Mouse (Mus musculus): ENCODE data around the gene Knop1.

Gene Knop1

GRCm38 (mm10) chr7:118855877-118856304 lies at the start of gene Knop1:
Gene Knop1, minus strand, starts transcription at chr7:118856254.
- DNase-seq (ENCODE audit: low spot score): no peak

GRCm38 (mm10) chr7:118904530-118904929 lies 48.5 kb upstream of the Knop1 start:
- no peak for DNase-seq (ENCODE audit: low spot score)

GRCm38 (mm10) chr7:118903879-118904278 lies 47.8 kb upstream of the Knop1 start:
- DNase-seq (ENCODE audit: low spot score): no peak

GRCm38 (mm10) chr7:118902944-118903343 lies 46.9 kb upstream of the Knop1 start:
- no peak for DNase-seq (ENCODE audit: low spot score)

DNA sequence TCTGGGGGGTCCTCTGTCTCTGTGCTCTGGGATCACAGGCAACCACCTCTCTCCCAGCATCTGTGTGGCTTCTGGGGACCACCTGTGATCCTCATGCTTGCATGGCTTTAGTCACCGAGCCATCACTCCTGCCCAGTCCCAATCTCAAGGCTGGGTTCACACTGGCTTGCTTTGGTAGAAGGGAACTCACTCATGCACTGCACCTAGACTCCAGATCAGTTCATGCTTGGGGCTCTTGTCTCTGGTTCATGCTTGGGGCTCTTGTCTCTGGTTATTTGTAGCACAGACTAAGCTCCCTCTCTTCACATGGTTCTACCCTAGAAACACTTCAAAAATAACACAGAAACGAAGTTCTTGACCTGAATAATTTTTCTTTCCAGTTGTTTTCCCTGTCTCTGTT lies 44.0 kb upstream of the Knop1 start:
- no peak for DNase-seq (ENCODE audit: low spot score)

DNA sequence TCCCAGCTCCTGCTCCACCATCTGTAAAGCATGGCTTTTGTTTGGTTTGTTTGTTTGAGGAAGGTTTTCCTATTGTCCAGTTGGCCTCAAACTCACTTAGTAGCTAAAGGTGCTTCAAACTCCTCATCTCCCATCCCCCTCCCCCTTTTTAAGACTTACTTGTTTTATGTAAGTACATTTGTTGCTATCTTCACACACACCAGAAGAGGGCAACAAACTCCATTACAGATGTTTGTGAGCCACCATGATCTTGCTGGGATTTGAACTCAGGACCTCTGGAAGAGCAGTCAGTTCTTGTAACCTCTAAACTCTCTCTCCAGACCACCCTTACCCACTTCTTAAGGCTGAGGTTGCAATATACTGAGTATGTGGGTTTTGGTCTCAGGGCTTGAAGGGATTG lies 42.0 kb upstream of the Knop1 start:
- no peak for DNase-seq (ENCODE audit: low spot score)

DNA sequence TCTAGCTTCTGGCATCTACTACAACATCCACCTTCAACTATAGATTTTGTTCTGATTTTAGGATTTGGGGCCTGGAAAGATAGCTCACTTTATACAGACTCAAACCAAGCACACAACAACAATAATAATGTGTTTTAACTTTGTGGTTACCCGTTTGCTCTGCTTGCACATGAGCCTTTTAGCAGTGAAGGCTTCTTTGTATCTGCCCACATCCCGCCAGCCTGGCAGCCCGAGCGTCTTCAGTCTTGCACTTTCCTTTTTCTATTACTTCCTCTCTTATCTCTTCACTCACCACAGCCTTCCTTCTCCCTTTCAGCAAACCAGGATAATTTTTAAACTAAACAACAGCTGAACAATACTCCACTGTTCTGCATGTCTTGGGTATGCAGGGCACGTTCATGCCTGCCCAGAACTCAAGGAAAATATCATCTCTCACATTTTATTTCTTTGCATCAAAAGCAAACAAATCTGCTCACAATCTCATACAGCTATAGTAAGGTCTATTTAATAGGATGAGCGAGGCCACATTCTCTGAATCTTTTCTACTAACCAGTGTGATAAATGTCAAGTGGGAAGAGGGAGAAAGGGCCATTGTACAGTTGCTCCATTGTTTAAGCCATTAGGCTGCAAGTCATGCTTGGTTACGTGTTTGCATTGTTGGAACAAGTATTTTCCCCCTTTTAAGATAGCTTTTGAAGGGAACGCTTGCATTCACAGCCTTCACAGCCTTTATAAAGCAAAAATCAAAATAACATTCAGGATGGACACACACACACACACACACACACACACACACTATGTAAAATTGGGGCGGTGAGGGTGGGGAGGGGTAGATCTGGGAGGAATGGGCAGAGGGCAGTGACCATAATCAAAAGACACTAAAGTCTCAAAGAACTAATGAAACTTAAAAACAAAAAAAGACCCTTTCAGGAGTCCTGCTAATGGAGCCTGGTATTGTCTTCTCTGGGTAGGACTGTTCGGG lies 39.7 kb upstream of the Knop1 start:
- peak; percentile 21 for DNase-seq (ENCODE audit: low spot score)

- DNase-seq (ENCODE audit: low spot score): no peak
These were observed 33.1 kb upstream of the Knop1 start for GRCm38 (mm10) chr7:118889046-118889680.

DNA sequence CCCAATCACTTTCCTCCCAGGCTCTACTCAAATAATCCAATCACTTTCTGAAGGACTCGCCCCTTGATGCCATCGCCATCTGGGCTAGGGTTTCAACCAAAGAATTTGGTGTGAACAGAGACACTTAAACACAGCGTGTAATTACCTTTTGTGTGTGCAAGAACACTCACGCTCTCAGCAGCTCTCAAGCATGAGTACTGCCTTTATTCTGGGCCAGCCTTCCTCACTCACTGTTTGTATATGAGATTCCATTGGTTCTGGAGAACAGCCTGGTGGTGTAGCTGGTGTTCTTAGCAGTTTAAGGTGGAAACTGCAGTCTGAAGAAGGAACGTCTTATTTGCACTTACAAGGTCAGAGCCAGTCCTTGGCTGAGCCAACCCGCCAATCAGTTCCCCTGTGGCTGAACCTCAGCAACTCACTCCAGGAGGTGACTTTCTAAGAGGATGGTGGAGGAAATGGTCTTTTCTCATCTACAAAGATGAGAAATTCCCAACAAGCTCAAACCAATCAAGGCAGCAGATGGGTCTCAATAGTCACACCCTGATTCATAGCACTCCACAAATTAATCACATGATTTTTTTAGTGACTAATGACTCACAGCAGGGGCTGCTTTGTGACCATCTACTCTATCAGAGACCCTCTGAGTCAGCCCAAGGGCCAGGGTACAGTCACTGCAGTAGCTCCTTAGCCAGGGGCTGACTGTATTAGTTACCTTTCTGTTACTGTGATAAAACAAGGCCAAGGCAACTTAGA lies 31.4 kb upstream of the Knop1 start:
- DNase-seq (ENCODE audit: low spot score): no peak

GRCm38 (mm10) chr7:118884969-118885368 lies 28.9 kb upstream of the Knop1 start:
- DNase-seq (ENCODE audit: low spot score): no peak

GRCm38 (mm10) chr7:118883957-118884356 lies 27.9 kb upstream of the Knop1 start:
- no peak for DNase-seq (ENCODE audit: low spot score)

GRCm38 (mm10) chr7:118879466-118880029 lies 23.5 kb upstream of the Knop1 start:
- DNase-seq (ENCODE audit: low spot score): no peak

GRCm38 (mm10) chr7:118865362-118865761 lies 9.3 kb upstream of the Knop1 start:
- DNase-seq (ENCODE audit: low spot score): no peak

DNA sequence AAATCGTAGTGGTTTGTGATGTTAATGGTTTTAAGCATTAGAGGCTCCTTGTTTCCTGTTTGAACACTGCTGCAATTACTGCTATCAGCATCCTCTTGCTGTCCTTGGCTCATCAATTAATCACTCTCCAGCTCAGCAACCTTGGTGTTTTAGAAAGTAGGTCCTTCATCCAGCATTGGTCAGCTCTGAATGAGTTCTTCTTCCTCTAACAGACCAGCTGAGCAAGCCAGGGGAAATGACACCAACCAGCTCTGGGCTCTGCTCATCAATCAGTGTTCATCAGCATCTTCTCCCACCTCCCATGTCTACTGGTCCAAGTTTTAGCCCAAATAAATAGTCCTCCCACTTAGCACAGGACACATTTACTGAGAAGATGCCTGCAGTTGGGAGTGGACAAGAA lies 2.6 kb upstream of the Knop1 start:
- no peak for DNase-seq (ENCODE audit: low spot score)

- peak; percentile 91 for DNase-seq (ENCODE audit: low spot score)
These were observed 730 bp downstream of the Knop1 start, which contains the start of gene Iqck for GRCm38 (mm10) chr7:118855171-118855876. Gene Iqck, plus strand, starts transcription at chr7:118855752.

DNA sequence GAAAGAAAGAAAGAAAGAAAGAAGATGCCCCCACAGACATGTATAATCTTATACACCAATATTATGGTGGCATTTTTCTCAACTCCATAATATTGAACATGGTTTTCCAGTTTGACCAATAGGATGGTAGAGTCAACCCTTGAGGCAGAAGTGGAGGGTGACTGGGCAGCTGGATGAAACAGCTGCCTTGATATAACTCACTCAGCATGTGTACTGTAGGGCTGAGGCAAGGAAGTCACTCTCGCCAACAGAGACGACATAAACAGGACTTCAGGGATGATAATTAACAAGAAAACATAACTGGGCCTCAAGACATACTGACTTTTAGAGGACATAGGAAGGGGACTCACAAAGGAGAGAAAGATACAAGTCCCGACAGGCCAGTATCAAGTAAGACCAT lies 1.4 kb downstream of the Knop1 start:
- no peak for DNase-seq (ENCODE audit: low spot score)

DNA sequence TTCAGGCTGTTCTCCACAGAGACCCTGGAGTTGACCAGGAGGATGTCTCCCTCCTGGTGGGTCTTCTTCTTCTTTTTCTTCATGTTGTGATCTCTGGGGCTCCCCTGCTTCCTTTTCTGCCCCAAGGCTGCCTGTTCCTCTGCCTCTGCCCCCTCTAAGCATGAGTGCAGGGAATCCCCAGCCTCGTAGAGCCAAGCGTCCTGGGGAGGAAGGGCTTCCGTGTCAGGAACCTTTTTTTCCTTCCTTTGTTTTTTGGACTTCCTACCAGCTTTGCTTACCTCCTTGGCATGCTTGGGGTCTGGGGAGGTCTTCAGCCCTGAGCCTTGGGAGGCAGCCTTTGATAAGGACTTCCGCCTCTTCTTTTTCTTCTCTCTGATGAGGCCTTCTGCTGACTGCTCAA lies 3.4 kb downstream of the Knop1 start:
- DNase-seq (ENCODE audit: low spot score): no peak

GRCm38 (mm10) chr7:118851571-118851970 lies 4.5 kb downstream of the Knop1 start:
- DNase-seq (ENCODE audit: low spot score): no peak

DNA sequence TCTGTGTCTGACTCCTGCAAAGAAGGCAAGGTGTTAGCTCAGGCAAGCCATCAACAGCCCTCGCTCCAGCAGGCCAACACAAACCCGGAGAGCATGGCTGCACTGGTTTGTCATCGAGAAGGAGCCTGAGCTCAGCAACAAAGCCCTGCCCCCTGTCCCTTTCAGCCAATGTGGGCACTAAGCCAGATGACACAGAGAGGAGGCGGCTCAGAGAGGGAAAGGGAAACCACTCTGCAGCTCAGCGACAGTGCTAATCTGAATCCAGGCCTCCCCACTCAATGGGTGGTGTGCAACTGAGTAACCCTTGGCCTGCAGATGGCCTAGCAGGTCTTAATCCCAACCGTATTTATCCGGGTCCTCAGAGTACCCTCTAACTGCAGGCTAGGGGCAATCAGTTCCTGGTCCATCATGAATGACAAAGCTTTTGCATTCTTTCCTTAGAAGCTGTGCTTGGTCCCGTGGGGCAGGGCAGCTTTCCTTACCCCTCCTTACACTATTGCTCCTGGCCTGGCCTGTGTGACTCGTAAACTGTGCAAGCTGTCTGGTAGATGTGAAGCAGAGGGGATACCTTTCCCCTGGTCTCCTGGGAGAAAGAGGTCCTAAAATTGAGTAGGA lies 5.3 kb downstream of the Knop1 start:
- DNase-seq (ENCODE audit: low spot score): no peak

GRCm38 (mm10) chr7:118849543-118850250 lies 6.4 kb downstream of the Knop1 start:
- no peak for DNase-seq (ENCODE audit: low spot score)

All from T-cell, adult 2 months (primary cell).